In the genomic region with DNA sequence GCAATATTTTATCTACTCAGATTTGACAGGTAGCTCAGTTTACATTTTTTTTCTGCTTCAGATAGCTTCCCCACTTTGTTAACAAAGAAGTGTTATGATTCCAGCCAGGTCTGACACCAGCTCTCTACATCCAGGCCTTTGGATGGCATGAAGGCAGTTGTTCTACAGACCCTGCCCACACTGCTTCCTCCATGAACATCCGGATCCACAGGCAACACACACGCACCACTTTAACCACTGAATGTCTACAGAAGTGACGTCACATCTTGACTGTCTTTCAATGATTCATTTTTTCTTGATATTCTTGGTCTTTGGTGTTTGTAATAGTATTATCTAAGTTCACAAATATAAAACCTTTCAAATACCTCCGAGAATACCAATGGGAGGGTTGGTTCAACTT, we compare ENCODE assay signal across 24 mouse cellular contexts.
"Had no signal": no experiment of that assay in that cellular context is flagged by ENCODE, and none has a peak within 500 bp of the region (broad histone marks: within the 10 kb centered on the region; RNA-seq: fewer than 3 reads in every experiment).

No protein-coding gene starts in this region.

- H3K9me3 ChIP-seq: heart, embryonic 12.5 days; hindbrain, embryonic 10.5 days; hindbrain, embryonic 12.5 days; intestine, embryonic 15.5 days; limb, embryonic 13.5 days; limb, embryonic 15.5 days; liver, embryonic 13.5 days had no signal

- H3K36me3 ChIP-seq: hindbrain, embryonic 10.5 days; hindbrain, embryonic 12.5 days; intestine, embryonic 15.5 days; limb, embryonic 13.5 days; limb, embryonic 15.5 days; liver, embryonic 13.5 days had no signal

- ATAC-seq: hindbrain, embryonic 16.5 days; inflammation-experienced regulatory T-cells, adult 6 months; intestine, embryonic 15.5 days; intestine, postnatal 0 days had no signal

- H3K4me3 ChIP-seq: heart, adult 2 months; heart, embryonic 10.5 days; heart, embryonic 12.5 days; hindbrain, embryonic 10.5 days; hindbrain, embryonic 12.5 days; intestine, embryonic 15.5 days; layer of hippocampus, adult 2 months; left cerebral cortex, adult 2 months; limb, embryonic 13.5 days; limb, embryonic 15.5 days; liver, embryonic 13.5 days had no signal

- DNase-seq: gastrocnemius, postnatal 14 days; gastrocnemius, postnatal 36 days; heart, postnatal 10 days; heart, postnatal 4 days; kidney, adult 18-20 months; kidney, adult 8-10 months; kidney, postnatal 10 days; kidney, postnatal 25 days; kidney, postnatal 4 days; liver, embryonic 13.5 days had no signal

- H3K27me3 ChIP-seq: heart, embryonic 12.5 days; intestine, embryonic 15.5 days; limb, embryonic 13.5 days; limb, embryonic 15.5 days; liver, embryonic 13.5 days had no signal

- H3K27ac ChIP-seq: heart, adult 2 months; heart, embryonic 10.5 days; hindbrain, embryonic 10.5 days; hindbrain, embryonic 12.5 days; hindbrain, embryonic 14.5 days; intestine, embryonic 15.5 days; layer of hippocampus, adult 2 months; left cerebral cortex, adult 2 months; limb, embryonic 13.5 days; limb, embryonic 15.5 days; liver, embryonic 13.5 days had no signal
